Mouse (Mus musculus) lung, adult 2 months (tissue): Measurements from ENCODE around the gene Tgfa.

Experiments
- CTCF ChIP-seq: fragments of 200-500 bp; IDR thresholded peaks from 2 replicates; pipeline ENCODE4 v1.5.1; 2011; ENCODE audit warnings: mild to moderate bottlenecking, low read length, control low read depth; ENCODE audit not compliant: insufficient read depth
- POLR2A ChIP-seq: fragments of 200-500 bp; IDR thresholded peaks from 2 replicates; pipeline ENCODE4 v1.6.1; 2011; ENCODE audit warnings: low read depth, mild to moderate bottlenecking, control low read depth, low read length, borderline replicate concordance; ENCODE audit errors: extremely low read depth

DNA sequence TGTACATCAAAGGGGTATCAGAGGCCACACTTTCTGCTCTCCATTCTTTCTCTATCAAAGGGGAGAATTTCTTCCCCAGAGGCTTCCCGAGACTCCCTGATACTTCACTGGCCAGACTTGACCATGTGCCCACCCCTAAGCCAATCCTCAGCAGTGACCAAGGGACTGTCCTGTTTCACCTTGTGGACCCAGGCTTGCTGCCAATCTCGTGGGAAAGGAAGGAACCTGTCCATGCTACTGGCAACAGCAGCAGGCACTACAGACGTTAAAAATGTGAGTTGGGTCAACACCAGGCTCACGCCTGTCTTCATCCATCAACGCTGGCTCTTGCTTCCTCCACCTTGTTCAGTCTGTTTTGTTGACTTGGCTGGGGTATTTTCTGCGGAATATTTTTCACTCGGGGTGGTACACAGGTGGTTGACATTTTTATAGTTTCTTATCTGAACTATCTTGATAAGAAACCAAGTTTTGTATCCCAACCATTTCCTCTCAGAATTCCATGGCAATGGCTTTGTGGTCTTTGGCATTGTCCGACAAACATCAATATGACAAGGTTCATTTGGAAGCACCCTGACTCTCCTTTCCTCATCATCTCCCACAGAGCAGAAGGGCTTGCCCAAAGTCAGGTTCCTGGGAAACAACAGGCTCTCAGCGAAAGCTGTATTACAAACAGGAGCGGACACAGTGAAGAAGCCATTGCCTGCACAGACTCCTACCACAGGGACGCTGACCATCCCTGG, 6.1 kb upstream of the Tgfa start:
- no peak for TF ChIP-seq CTCF
- TF ChIP-seq POLR2A = no peak
